Mouse (Mus musculus) CH12.LX (cell line): ENCODE results near the gene Myl4. TPM values are rescaled to one million over a fixed set of nuclear protein-coding genes. Genes with fewer than 3 reads are reported as not detected.

Experiments used
- DNase-seq: peaks from one replicate; pipeline ENCODE4 v3.0.0-alpha.2; 2013; ENCODE audit errors: extremely low read depth
- H3K27ac ChIP-seq: 2 replicates; pipeline ENCODE4 v1.5.1; 2012; ENCODE audit warnings: low read depth, mild to moderate bottlenecking, control low read depth, moderate library complexity; ENCODE audit not compliant: insufficient read depth
- H3K27me3 ChIP-seq: replicated peaks from 2 replicates; pipeline ENCODE3; 2012; ENCODE audit warnings: inconsistent platforms
- H3K36me3 ChIP-seq, 2 experiments: replicated peaks in 1 of 2; 2 replicates each; pipeline versions ENCODE3 to v1.6.1; 2012; ENCODE audit warnings: inconsistent platforms in 1 of 2, low read length in 1 of 2, mild to moderate bottlenecking in 1 of 2, mixed read lengths in 1 of 2, moderate library complexity in 1 of 2; ENCODE audit not compliant: control insufficient read depth in 1 of 2, insufficient read depth in 1 of 2
- H3K4me1 ChIP-seq, 2 experiments: 2 replicates each; pipeline ENCODE4 v1.6.1; 2012; ENCODE audit warnings: inconsistent platforms in 1 of 2, moderate library complexity in 1 of 2; ENCODE audit not compliant: insufficient read depth in 2 of 2, control insufficient read depth in 1 of 2
- H3K4me2 ChIP-seq: 2 replicates; pipeline ENCODE4 v1.6.1; 2012; ENCODE audit warnings: low read depth, mild to moderate bottlenecking, control low read depth; ENCODE audit not compliant: poor library complexity, insufficient read depth, severe bottlenecking
- H3K4me3 ChIP-seq, 3 experiments: fragments of 150-350 bp in 1 of 3; sonication (generic) in 1 of 3; replicated peaks in 1 of 3; 2 replicates each; pipeline versions ENCODE3 to v1.5.1; 2011 to 2012; ENCODE audit warnings: low read depth in 2 of 3, low read length in 2 of 3, mild to moderate bottlenecking in 2 of 3, moderate library complexity in 2 of 3, control low read depth in 1 of 3, improper control_type of control experiment in 1 of 3, inconsistent platforms in 1 of 3, mixed read lengths in 1 of 3; ENCODE audit not compliant: poor library complexity in 1 of 3
- H3K79me2 ChIP-seq: replicated peaks from 2 replicates; pipeline ENCODE4 v1.6.1; 2012; ENCODE audit warnings: mild to moderate bottlenecking, moderate library complexity; ENCODE audit not compliant: control insufficient read depth, poor library complexity, insufficient read depth, severe bottlenecking; ENCODE audit errors: extremely low read depth
- H3K9ac ChIP-seq: 2 replicates; pipeline ENCODE4 v1.6.1; 2012; ENCODE audit warnings: low read depth, mild to moderate bottlenecking, control low read depth, moderate library complexity; ENCODE audit not compliant: insufficient read depth
- H3K9me3 ChIP-seq: replicated peaks from 2 replicates; pipeline ENCODE3; 2012; ENCODE audit warnings: low read length, inconsistent platforms, mixed read lengths
- CTCF ChIP-seq, 2 experiments: IDR thresholded peaks in 1 of 2; conservative IDR thresholded peaks in 1 of 2; 2 replicates each; pipeline ENCODE4 v1.5.1; 2011 to 2012; ENCODE audit warnings: low read depth in 2 of 2, low read length in 2 of 2, improper control_type of control experiment in 1 of 2, inconsistent platforms in 1 of 2, mild to moderate bottlenecking in 1 of 2, moderate library complexity in 1 of 2
- EP300 ChIP-seq: IDR thresholded peaks from 2 replicates; pipeline ENCODE4 v1.6.1; 2011; ENCODE audit warnings: low read length, improper control_type of control experiment
- GABPA ChIP-seq: IDR thresholded peaks from 2 replicates; pipeline ENCODE4 v1.6.1; 2012; ENCODE audit warnings: low read depth, low read length, improper control_type of control experiment, inconsistent platforms; ENCODE audit not compliant: insufficient replicate concordance
- JUND ChIP-seq: conservative IDR thresholded peaks from 2 replicates; pipeline ENCODE4 v1.6.1; 2011; ENCODE audit warnings: low read depth, low read length, improper control_type of control experiment
- MAX ChIP-seq: IDR thresholded peaks from 2 replicates; pipeline ENCODE4 v1.6.1; 2011; ENCODE audit warnings: low read length, improper control_type of control experiment
- MAZ ChIP-seq: IDR thresholded peaks from 2 replicates; pipeline ENCODE4 v1.6.1; 2012; ENCODE audit warnings: low read depth, mild to moderate bottlenecking, inconsistent platforms, low read length, improper control_type of control experiment, moderate library complexity
- MEF2A ChIP-seq: IDR thresholded peaks from 2 replicates; pipeline ENCODE4 v1.6.1; 2014; ENCODE audit warnings: low read depth, mild to moderate bottlenecking, inconsistent platforms, low read length, improper control_type of control experiment, borderline replicate concordance
- NELFE ChIP-seq: IDR thresholded peaks from 2 replicates; pipeline ENCODE4 v1.6.1; 2011; ENCODE audit warnings: low read depth, low read length, improper control_type of control experiment
- POLR2A ChIP-seq: IDR thresholded peaks from 2 replicates; pipeline ENCODE4 v1.6.1; 2011; ENCODE audit warnings: low read depth, mild to moderate bottlenecking, improper control_type of control experiment, low read length
- RAD21 ChIP-seq: IDR thresholded peaks from 2 replicates; pipeline ENCODE4 v1.6.1; 2011; ENCODE audit warnings: low read depth, mild to moderate bottlenecking, low read length, improper control_type of control experiment, moderate library complexity
- RCOR1 ChIP-seq: conservative IDR thresholded peaks from 2 replicates; pipeline ENCODE4 v1.6.1; 2012; ENCODE audit warnings: low read depth, mild to moderate bottlenecking, inconsistent platforms, low read length, improper control_type of control experiment
- SIN3A ChIP-seq: IDR thresholded peaks from 2 replicates; pipeline ENCODE4 v1.6.1; 2012; ENCODE audit warnings: low read length, improper control_type of control experiment, inconsistent platforms
- TBP ChIP-seq: conservative IDR thresholded peaks from 2 replicates; pipeline ENCODE4 v1.6.1; 2011; ENCODE audit warnings: low read depth, low read length, improper control_type of control experiment
- TCF12 ChIP-seq: IDR thresholded peaks from 2 replicates; pipeline ENCODE4 v1.6.1; 2014; ENCODE audit warnings: low read depth, mild to moderate bottlenecking, inconsistent platforms, low read length, improper control_type of control experiment
- USF1 ChIP-seq: IDR thresholded peaks from 2 replicates; pipeline ENCODE4 v1.6.1; 2014; ENCODE audit warnings: low read depth, mild to moderate bottlenecking, inconsistent platforms, low read length, improper control_type of control experiment
- ZKSCAN1 ChIP-seq: IDR thresholded peaks from 2 replicates; pipeline ENCODE4 v1.6.1; 2012; ENCODE audit warnings: low read depth, inconsistent platforms, low read length, improper control_type of control experiment, borderline replicate concordance
- ZNF384 ChIP-seq: IDR thresholded peaks from 2 replicates; pipeline ENCODE4 v1.6.1; 2012; ENCODE audit warnings: low read depth, low read length, improper control_type of control experiment, inconsistent platforms
- dilution Hi-C: fragments of 300-500 bp; cut with MboI; formaldehyde crosslinking; loops from 2 replicates; pipeline ENCODE4 v1.14.3; 2020; ENCODE audit warnings: low sequenced_read_pairs; ENCODE audit not compliant: extremely low pct_unique_long_range_greater_than_20kb, extremely low pct_ligation_motif_present
- in situ Hi-C: fragments of 300-500 bp; cut with MboI; formaldehyde crosslinking; loops from 3 replicates; pipeline ENCODE4 v1.14.3; 2019; ENCODE audit warnings: low sequenced_read_pairs, low pct_ligation_motif_present, low pct_unique_long_range_greater_than_20kb, mixed read lengths
- polyA plus RNA-seq: library from polyadenylated mRNA; unstranded; fragments of >175 nt; gene quantifications from 2 replicates; pipeline ENCODE4 v1.2.1, GENCODE M21; 2012; ENCODE audit warnings: low read depth; ENCODE audit not compliant: insufficient read length
- total RNA-seq, 2 experiments: library from RNA; depleted of rRNA; stranded (reverse); fragments of 300-350 nt in 1 of 2; fragments of >200 nt in 1 of 2; gene quantifications; 2 replicates each; pipeline ENCODE4 v1.2.3; 2012 to 2014

Myl4 gene
- total and polyA plus RNA-seq, 3 experiments, result 39.4 to 83.0 (median 55.9) TPM

DNA sequence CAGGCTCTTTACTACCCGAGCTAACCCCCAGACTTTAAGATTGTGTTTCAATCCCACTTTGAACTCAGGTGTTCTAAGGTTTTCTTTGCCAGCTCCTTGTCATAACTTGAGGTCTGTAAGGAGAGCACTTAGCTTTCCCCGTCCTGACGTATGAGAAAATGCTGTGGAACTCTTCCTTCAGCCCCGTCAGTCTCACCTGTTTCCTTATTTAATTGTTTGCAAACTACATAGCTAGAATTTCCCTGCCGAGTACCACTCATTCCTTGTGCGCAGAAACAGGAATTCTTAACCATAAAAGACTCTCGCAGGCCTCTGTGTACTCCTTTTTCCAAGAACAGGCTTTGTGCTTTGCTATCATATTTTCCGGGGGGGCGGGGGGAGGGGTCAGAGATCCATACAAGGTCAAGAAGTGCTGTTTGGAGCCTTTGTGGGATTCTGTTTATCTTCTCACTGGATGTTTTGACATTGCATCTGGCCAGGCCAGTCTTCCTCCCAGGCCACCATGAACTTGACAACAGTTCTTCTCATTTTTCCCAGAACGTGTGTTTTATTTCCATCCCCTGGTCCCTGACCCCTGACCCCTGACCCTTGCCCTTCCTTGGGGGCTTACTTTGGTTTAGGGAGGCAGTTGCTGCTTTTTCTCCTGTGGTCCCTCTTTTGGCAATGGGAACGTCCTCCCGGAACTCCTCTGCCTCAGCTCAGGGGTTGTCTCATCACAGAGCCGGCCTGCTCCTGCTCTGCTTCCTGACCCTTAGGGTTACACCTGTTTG, 41.8 kb downstream of the Myl4 start:
- no peak overlapping the region for H3K4me3 ChIP-seq
- TF ChIP-seq USF1 (no peak), RAD21 (no peak), MAZ (no peak), ZKSCAN1 (no peak), TCF12 (no peak), EP300 (no peak), RCOR1 (no peak), NELFE (no peak), ZNF384 (no peak), CTCF (conservative IDR thresholded peaks at IDR 0.05 in 1 of 2, IDR thresholded peaks at IDR 0.05 in 1 of 2; ENCODE audit: low read depth in 2 of 2, low read length in 2 of 2) (no peak), JUND (no peak), MAX (no peak), SIN3A (no peak)
- H3K9ac ChIP-seq, result no peak overlapping the region
- H3K79me2 ChIP-seq, result no peaks in the 10 kb centered on the region
- dilution Hi-C loops (no loop called here), in situ Hi-C loops (loop anchor here (25.0 kb wide), 1 partner anchor 445 kb away; no protein-coding TSS in a partner anchor)
- no peak overlapping the region for H3K4me2 ChIP-seq
- no peak overlapping the region for H3K27ac ChIP-seq
- H3K4me1 ChIP-seq, result peaks cover 0 to 23% of the 10 kb centered on the region in 2 experiments; a peak in 2 of 4 replicates
- no peaks in the 10 kb centered on the region for H3K27me3 ChIP-seq
- peaks cover 0 to 3% of the 10 kb centered on the region in 2 experiments for H3K36me3 ChIP-seq
- H3K9me3 ChIP-seq, result no peaks in the 10 kb centered on the region
- no peak for DNase-seq

DNA sequence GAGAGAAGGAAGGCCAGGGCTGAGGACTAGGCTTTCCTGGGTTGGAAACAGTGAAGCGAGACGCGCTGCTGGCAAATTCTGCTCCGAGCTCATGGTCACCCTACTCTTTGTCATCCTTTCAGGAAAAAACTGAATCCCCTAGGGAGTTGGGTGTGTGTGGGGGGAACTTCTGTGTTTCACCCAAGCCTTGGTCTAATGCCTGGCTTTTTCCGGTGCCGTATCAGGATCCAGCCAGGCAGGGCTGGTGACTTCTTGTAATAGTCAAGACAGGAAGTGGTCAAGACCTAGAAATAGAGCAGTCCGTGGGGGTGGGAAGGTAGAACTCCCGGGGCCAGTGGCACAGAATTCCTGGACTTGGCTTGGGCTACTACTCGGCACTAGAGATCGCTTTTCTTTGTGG, 45.9 kb downstream of the Myl4 start:
- Histone ChIP-seq H3K4me1 (peaks cover 0 to 16% of the 10 kb centered on the region in 2 experiments; a peak in 2 of 4 replicates), H3K9ac (no peak overlapping the region), H3K4me2 (no peak overlapping the region), H3K36me3 (no peaks in the 10 kb centered on the region), H3K79me2 (no peaks in the 10 kb centered on the region), H3K4me3 (no peak overlapping the region), H3K27me3 (no peaks in the 10 kb centered on the region), H3K27ac (no peak overlapping the region), H3K9me3 (no peaks in the 10 kb centered on the region)
- in situ Hi-C loops (loop anchor here (25.0 kb wide), 1 partner anchor 441 kb away; no protein-coding TSS in a partner anchor), dilution Hi-C loops (no loop called here)
- TF ChIP-seq CTCF (conservative IDR thresholded peaks at IDR 0.05 in 1 of 2, IDR thresholded peaks at IDR 0.05 in 1 of 2; ENCODE audit: low read depth in 2 of 2, low read length in 2 of 2) (no peak), GABPA (no peak), MEF2A (peak; percentile 61; the same call in 1 of the 2 replicates), EP300 (0 out of 2 replicates have a peak, but pooled peaks have one; percentile 22), POLR2A (no peak), ZNF384 (no peak), TBP (no peak)
- DNase-seq, result no peak
